Mouse (Mus musculus) erythroblast, embryonic 14.5 days (primary cell): ENCODE results near the gene Uckl1.

Experiments used
- GATA1 ChIP-seq: IDR thresholded peaks from 2 replicates; pipeline ENCODE4 v1.6.1; 2012; ENCODE audit warnings: low read length, inconsistent platforms, mixed read lengths
- TAL1 ChIP-seq: IDR thresholded peaks from 3 replicates; pipeline ENCODE4 v1.6.1; 2012; ENCODE audit warnings: low read length, inconsistent platforms, mixed read lengths

DNA sequence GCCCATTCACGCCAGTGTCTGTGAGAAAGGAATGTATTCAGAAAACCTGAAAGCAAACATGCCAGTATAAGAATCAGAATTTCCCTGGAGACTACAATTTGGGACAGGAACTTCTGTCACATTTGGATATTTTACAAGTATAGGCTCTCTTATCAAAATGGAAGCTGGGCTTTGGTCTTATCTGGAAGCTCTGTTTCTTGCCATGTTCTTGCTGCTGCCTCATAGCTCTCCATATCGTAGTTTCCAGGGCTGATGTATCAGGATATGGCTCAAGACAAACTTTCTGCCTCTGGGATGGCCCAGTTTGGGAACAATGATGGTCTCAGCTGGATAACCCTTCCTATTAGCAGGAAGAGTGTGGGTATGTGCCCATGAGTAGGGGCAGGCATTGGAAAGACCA, 8.1 kb downstream of the Uckl1 start:
- TF ChIP-seq GATA1: no peak
- no peak for TF ChIP-seq TAL1
